Mouse (Mus musculus) adrenal gland, postnatal 0 days (tissue): ENCODE data around the gene Cep89. TPM values are rescaled to one million over a fixed set of nuclear protein-coding genes. Genes with fewer than 3 reads are reported as not detected.

Source experiments
- polyA plus RNA-seq: library from polyadenylated mRNA; unstranded; fragments of >200 nt; fragmentation: Nextera tagmentation; extraction: Ambion mirVana; gene quantifications from 2 replicates; pipeline ENCODE4 v1.2.1, GENCODE M21; 2015

Gene Cep89
- 19.1 and 26.7 TPM in 2 replicates for polyA plus RNA-seq

GRCm38 (mm10) chr7:35396542-35397168, at the start of gene Cep89, which contains the start of gene Faap24:
Gene Cep89 (plus strand): TSS chr7:35397035.
Gene Faap24 (minus strand): TSS chr7:35396836.

DNA sequence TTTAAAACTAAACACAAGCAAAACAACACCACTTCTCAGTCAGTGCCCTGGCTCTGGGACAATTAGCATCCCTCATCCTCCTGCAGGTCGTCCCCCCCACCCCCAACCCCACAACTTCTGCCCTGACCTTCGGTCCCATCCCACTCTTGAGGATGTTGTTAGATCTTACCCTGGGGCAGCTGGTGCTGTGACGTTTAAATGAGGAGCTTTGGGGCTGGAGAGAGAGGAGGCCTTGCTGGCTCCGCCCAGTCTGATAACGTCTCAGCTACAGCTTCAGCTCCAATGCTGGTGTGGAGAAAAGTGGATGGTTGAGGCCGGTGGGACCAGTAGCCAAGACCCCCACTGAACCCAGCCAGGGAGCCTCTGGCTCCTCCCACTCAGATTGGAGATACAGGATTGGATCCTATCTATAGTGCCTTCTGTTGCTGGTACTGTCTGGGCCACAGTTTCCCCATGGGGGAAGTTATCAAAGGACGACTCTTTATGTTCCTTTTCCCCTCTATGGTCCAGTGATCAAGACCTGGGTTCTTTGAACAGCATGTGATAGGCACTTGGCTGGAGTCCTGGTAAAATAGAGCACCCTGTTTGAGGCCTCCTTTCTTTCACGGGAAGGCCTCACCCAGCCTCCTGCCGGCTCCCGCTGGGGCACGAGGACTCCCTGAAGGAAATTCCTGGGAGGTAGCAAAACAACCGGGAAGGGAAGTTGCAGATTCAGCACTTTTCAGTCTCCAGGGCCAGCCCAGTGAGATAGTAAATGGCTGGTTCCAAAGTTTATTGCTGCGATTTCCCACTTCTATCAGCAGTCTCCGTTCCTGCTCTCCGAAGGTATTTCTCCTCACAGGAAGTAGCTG, 51.4 kb downstream of the Cep89 start, which contains the start of gene Slc7a9:
Gene Slc7a9, plus strand, starts transcription at position 801 of the 851 bp plus-strand sequence.

Other genes starting within 250 kb of the Cep89 start
- gene Slc7a10, start 210.7 kb upstream of the Cep89 start, polyA plus RNA-seq = 7.9 and 11.1 TPM in 2 replicates
- gene Lrp3, start 181.5 kb upstream of the Cep89 start, polyA plus RNA-seq = 6.3 TPM in 2 replicates
- 12.9 and 17.6 TPM in 2 replicates for gene Gpatch1, start 78.6 kb upstream of the Cep89 start, polyA plus RNA-seq
- 3.5 and 3.7 TPM in 2 replicates for gene Rhpn2, start 62.9 kb upstream of the Cep89 start, polyA plus RNA-seq
- 8.6 and 11.0 TPM in 2 replicates for gene Faap24, start 199 bp upstream of the Cep89 start, polyA plus RNA-seq
- 0.40 and 1.1 TPM in 2 replicates for gene Slc7a9, start 51.8 kb downstream of the Cep89 start, polyA plus RNA-seq
- gene Tdrd12, start 140.7 kb downstream of the Cep89 start, polyA plus RNA-seq = 0.11 and 0.43 TPM in 2 replicates
- gene Nudt19, start 159.3 kb downstream of the Cep89 start, polyA plus RNA-seq = 51.1 and 68.3 TPM in 2 replicates
- gene Rgs9bp, start 188.5 kb downstream of the Cep89 start, polyA plus RNA-seq = 0.06 TPM in 2 replicates
- 11.8 and 14.5 TPM in 2 replicates for gene Ankrd27, start 189.2 kb downstream of the Cep89 start, polyA plus RNA-seq